Mouse (Mus musculus): Measurements from ENCODE around the gene Abcc9. TPM values are rescaled to one million over a fixed set of nuclear protein-coding genes. Genes with fewer than 3 reads are reported as not detected.
A peak's percentile ranks its signal among the peaks of the same experiment; 100 is the strongest.

Abcc9 gene
- total and polyA plus RNA-seq, 2 experiments from 2014 or later = 1.8 to 9.6 TPM

- H3K4me3 ChIP-seq (ENCODE audit: low read depth, low read length) = no peak overlapping the region
- WGBS = 88% methylated on average over 1 of the region's 1 CpGs
- no peaks in the 10 kb centered on the region for H3K27me3 ChIP-seq (ENCODE audit: insufficient read depth, low read length)
- H3K36me3 ChIP-seq (ENCODE audit: insufficient read depth) = no peaks in the 10 kb centered on the region
- H3K27ac ChIP-seq (ENCODE audit: low read depth, low read length) = no peak overlapping the region
- H3K4me2 ChIP-seq (ENCODE audit: low read depth) = no peak overlapping the region
- no peak for ATAC-seq
- peaks cover 7% of the 10 kb centered on the region for H3K4me1 ChIP-seq (ENCODE audit: insufficient read depth)
- H3K9me3 ChIP-seq (ENCODE audit: low read length) = no peaks in the 10 kb centered on the region
- H3K9ac ChIP-seq = no peak overlapping the region
- DNase-seq = no peak
- no peak for TF ChIP-seq CTCF (IDR thresholded peaks at IDR 0.05; ENCODE audit: low read depth)
Observed at GRCm38 (mm10) chr6:142652175-142652574, 49.9 kb downstream of the Abcc9 start.

- H3K36me3 ChIP-seq (ENCODE audit: insufficient read depth) = no peaks in the 10 kb centered on the region
- no peak overlapping the region for H3K4me2 ChIP-seq (ENCODE audit: low read depth)
- H3K9ac ChIP-seq = no peak overlapping the region
- H3K27me3 ChIP-seq (ENCODE audit: insufficient read depth, low read length) = no peaks in the 10 kb centered on the region
- DNase-seq (no peak), ATAC-seq (no peak)
- no peak overlapping the region for H3K4me3 ChIP-seq (ENCODE audit: low read depth, low read length)
- H3K9me3 ChIP-seq (ENCODE audit: low read length) = no peaks in the 10 kb centered on the region
- H3K27ac ChIP-seq (ENCODE audit: low read depth, low read length) = no peak overlapping the region
- no peak for TF ChIP-seq CTCF (IDR thresholded peaks at IDR 0.05; ENCODE audit: low read depth)
- 86% methylated on average over 3 of the region's 3 CpGs for WGBS
- peaks cover 7% of the 10 kb centered on the region for H3K4me1 ChIP-seq (ENCODE audit: insufficient read depth)
Observed at GRCm38 (mm10) chr6:142649331-142649730, 52.8 kb downstream of the Abcc9 start.

GRCm38 (mm10) chr6:142645474-142645873, 56.6 kb downstream of the Abcc9 start:
- H3K27ac ChIP-seq (ENCODE audit: low read depth, low read length) = no peak overlapping the region
- peaks cover 7% of the 10 kb centered on the region for H3K4me1 ChIP-seq (ENCODE audit: insufficient read depth)
- ATAC-seq (no peak), DNase-seq (no peak)
- H3K4me2 ChIP-seq (ENCODE audit: low read depth) = no peak overlapping the region
- no peak overlapping the region for H3K9ac ChIP-seq
- H3K9me3 ChIP-seq (ENCODE audit: low read length) = no peaks in the 10 kb centered on the region
- H3K27me3 ChIP-seq (ENCODE audit: insufficient read depth, low read length) = no peaks in the 10 kb centered on the region
- H3K36me3 ChIP-seq (ENCODE audit: insufficient read depth) = no peaks in the 10 kb centered on the region
- 79% methylated on average over 7 of the region's 7 CpGs for WGBS
- H3K4me3 ChIP-seq (ENCODE audit: low read depth, low read length) = no peak overlapping the region
- TF ChIP-seq CTCF (IDR thresholded peaks at IDR 0.05; ENCODE audit: low read depth) = no peak

- WGBS = 89% methylated on average over 10 of the region's 10 CpGs
- DNase-seq (no peak), ATAC-seq (no peak)
- no peaks in the 10 kb centered on the region for H3K36me3 ChIP-seq (ENCODE audit: insufficient read depth)
- no peaks in the 10 kb centered on the region for H3K27me3 ChIP-seq (ENCODE audit: insufficient read depth, low read length)
- H3K4me1 ChIP-seq (ENCODE audit: insufficient read depth) = no peaks in the 10 kb centered on the region
- TF ChIP-seq CTCF (IDR thresholded peaks at IDR 0.05; ENCODE audit: low read depth) = no peak
- no peak overlapping the region for H3K4me3 ChIP-seq (ENCODE audit: low read depth, low read length)
- no peak overlapping the region for H3K9ac ChIP-seq
- no peaks in the 10 kb centered on the region for H3K9me3 ChIP-seq (ENCODE audit: low read length)
- no peak overlapping the region for H3K4me2 ChIP-seq (ENCODE audit: low read depth)
- H3K27ac ChIP-seq (ENCODE audit: low read depth, low read length) = no peak overlapping the region
Observed at GRCm38 (mm10) chr6:142639301-142639700, 62.8 kb downstream of the Abcc9 start.

GRCm38 (mm10) chr6:142635654-142636053, 66.5 kb downstream of the Abcc9 start:
- ATAC-seq (no peak), DNase-seq (no peak)
- Histone ChIP-seq H3K4me3 (ENCODE audit: low read depth, low read length) (no peak overlapping the region), H3K27me3 (ENCODE audit: insufficient read depth, low read length) (no peaks in the 10 kb centered on the region), H3K9ac (no peak overlapping the region), H3K4me2 (ENCODE audit: low read depth) (no peak overlapping the region), H3K27ac (ENCODE audit: low read depth, low read length) (no peak overlapping the region), H3K9me3 (ENCODE audit: low read length) (no peaks in the 10 kb centered on the region), H3K4me1 (ENCODE audit: insufficient read depth) (no peaks in the 10 kb centered on the region), H3K36me3 (ENCODE audit: insufficient read depth) (no peaks in the 10 kb centered on the region)
- TF ChIP-seq CTCF (IDR thresholded peaks at IDR 0.05; ENCODE audit: low read depth) = no peak
- whole genome bisulfite sequencing = 72% methylated on average over 4 of the region's 4 CpGs

- H3K36me3 ChIP-seq (ENCODE audit: insufficient read depth) = no peaks in the 10 kb centered on the region
- no peaks in the 10 kb centered on the region for H3K4me1 ChIP-seq (ENCODE audit: insufficient read depth)
- no peak for TF ChIP-seq CTCF (IDR thresholded peaks at IDR 0.05; ENCODE audit: low read depth)
- DNase-seq = no peak
- no peaks in the 10 kb centered on the region for H3K27me3 ChIP-seq (ENCODE audit: insufficient read depth, low read length)
- H3K4me3 ChIP-seq (ENCODE audit: low read depth, low read length) = no peak overlapping the region
- H3K9ac ChIP-seq = no peak overlapping the region
- no peak overlapping the region for H3K4me2 ChIP-seq (ENCODE audit: low read depth)
- no peak overlapping the region for H3K27ac ChIP-seq (ENCODE audit: low read depth, low read length)
- no peaks in the 10 kb centered on the region for H3K9me3 ChIP-seq (ENCODE audit: low read length)
- no peak for ATAC-seq
Observed at GRCm38 (mm10) chr6:142635185-142635583, 66.9 kb downstream of the Abcc9 start.

GRCm38 (mm10) chr6:142634530-142635184, 67.5 kb downstream of the Abcc9 start:
- WGBS = 42% methylated on average over 10 of the region's 10 CpGs
- Histone ChIP-seq H3K9me3 (ENCODE audit: low read length) (no peaks in the 10 kb centered on the region), H3K4me3 (ENCODE audit: low read depth, low read length) (no peak overlapping the region), H3K4me2 (ENCODE audit: low read depth) (no peak overlapping the region), H3K36me3 (ENCODE audit: insufficient read depth) (no peaks in the 10 kb centered on the region), H3K27ac (ENCODE audit: low read depth, low read length) (no peak overlapping the region), H3K4me1 (ENCODE audit: insufficient read depth) (no peaks in the 10 kb centered on the region), H3K27me3 (ENCODE audit: insufficient read depth, low read length) (no peaks in the 10 kb centered on the region), H3K9ac (no peak overlapping the region)
- ATAC-seq (peak; percentile 47), DNase-seq (no peak)
- no peak for TF ChIP-seq CTCF (IDR thresholded peaks at IDR 0.05; ENCODE audit: low read depth)
